Mouse (Mus musculus) thymus, adult 2 months (tissue): ENCODE results near the gene Ugt1a8.

ENCODE experiments used
- CTCF ChIP-seq: fragments of 200-500 bp; IDR thresholded peaks from 2 replicates; pipeline ENCODE4 v1.5.1; 2012; ENCODE audit warnings: mild to moderate bottlenecking, control low read depth, low read length, moderate library complexity, borderline replicate concordance; ENCODE audit not compliant: control insufficient read depth, poor library complexity, insufficient read depth; ENCODE audit errors: extremely low read depth
- POLR2A ChIP-seq: fragments of 200-500 bp; IDR thresholded peaks from 2 replicates; pipeline ENCODE4 v1.6.1; 2012; ENCODE audit warnings: mild to moderate bottlenecking, low read length, control low read depth, moderate library complexity; ENCODE audit not compliant: control insufficient read depth, poor library complexity, insufficient read depth; ENCODE audit errors: extremely low read depth

DNA sequence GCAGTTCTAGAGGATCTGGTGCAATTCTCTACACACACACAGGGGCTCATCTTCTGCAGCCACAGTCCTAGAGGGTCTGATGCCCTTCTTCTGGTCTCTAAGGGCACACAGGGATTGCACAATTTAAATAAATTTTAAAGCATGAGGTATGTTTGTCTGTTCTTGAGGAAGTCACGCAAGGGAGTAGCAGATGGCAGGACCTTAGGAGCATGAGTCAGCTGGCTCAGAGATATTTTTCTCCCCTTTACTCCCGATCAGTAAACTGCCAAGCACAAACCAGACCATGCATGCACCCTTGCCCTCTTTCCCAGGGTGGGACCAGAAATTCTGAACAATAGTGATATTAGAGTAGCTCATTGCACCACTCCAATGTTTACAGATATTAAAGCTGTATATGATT, 70.8 kb downstream of the Ugt1a8 start:
- TF ChIP-seq CTCF (no peak), POLR2A (no peak)
